Mouse (Mus musculus): ENCODE data around the gene 4930522H14Rik.
A peak's percentile ranks its signal among the peaks of the same experiment; 100 is the strongest.

Gene 4930522H14Rik

GRCm38 (mm10) chr4:109531111-109531510 lies at the start of gene 4930522H14Rik:
Gene 4930522H14Rik, minus strand, starts transcription at chr4:109531297.
- no peak for DNase-seq (ENCODE audit: low spot score in 2 of 2)

DNA sequence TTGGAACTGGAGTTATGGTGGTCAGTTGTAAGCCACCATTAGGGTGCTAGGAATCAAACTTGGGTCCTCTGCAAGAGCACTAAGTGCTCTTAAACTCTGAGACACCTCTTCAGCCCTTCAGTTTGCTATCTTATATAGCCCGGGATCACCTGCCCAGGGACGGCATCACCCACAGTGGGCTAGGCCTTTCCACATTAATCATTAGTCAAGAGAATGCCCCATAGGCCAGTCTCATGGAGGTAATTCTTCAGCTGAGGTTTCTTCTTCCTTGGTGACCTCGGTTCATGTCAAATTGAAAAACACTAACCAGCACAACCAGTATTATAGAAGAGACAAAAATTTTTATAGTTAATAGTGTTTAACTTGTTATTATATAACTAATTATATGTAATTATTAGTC lies 47.3 kb upstream of the 4930522H14Rik start:
- DNase-seq (ENCODE audit: low spot score in 2 of 2): no peak

- no peak for DNase-seq (ENCODE audit: low spot score in 2 of 2)
Observed at GRCm38 (mm10) chr4:109576933-109577332, 45.8 kb upstream of the 4930522H14Rik start.

GRCm38 (mm10) chr4:109574845-109575244 lies 43.7 kb upstream of the 4930522H14Rik start:
- DNase-seq (ENCODE audit: low spot score in 2 of 2): no peak

- no peak for DNase-seq (ENCODE audit: low spot score in 2 of 2)
Observed at GRCm38 (mm10) chr4:109574331-109574730, 43.2 kb upstream of the 4930522H14Rik start.

DNA sequence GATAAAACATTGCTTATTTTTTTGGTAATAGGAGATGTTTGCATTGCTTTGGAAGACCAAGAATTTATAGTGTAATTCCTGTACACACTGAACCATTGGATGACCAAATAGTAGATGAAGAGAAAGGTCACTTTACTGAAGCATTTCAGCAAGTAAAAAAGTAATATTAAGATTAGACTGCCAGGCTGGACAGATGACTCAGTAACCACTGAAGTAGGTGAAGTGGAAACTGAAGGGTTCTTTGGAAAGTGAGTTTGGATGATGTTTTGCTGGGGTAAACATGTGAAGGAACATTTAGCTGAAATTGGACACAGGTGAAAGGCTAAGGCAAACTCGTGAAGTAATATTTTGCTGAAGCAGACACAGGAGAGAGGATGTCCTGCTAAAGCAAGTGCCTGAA lies 41.5 kb upstream of the 4930522H14Rik start:
- no peak for DNase-seq (ENCODE audit: low spot score in 2 of 2)

DNA sequence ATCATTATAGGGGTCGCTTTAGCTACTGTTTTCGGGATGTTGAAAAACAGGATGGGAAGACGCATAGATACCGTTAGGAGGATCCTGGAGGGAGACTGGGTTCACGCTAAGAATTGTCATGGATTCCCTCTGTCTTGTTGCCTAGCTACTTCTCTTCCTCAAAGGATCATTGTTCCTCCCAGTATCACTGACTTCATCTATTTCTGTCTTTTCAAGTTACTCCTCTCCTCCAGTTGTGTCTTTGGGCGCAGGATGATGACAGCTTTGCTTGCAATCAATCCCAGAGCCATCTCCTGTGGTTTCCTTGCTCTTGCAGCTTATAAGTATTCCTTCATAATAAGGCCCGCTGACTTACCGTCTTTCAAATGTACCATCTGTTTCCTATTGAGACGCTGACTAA lies 38.3 kb upstream of the 4930522H14Rik start:
- no peak for DNase-seq (ENCODE audit: low spot score in 2 of 2)

DNA sequence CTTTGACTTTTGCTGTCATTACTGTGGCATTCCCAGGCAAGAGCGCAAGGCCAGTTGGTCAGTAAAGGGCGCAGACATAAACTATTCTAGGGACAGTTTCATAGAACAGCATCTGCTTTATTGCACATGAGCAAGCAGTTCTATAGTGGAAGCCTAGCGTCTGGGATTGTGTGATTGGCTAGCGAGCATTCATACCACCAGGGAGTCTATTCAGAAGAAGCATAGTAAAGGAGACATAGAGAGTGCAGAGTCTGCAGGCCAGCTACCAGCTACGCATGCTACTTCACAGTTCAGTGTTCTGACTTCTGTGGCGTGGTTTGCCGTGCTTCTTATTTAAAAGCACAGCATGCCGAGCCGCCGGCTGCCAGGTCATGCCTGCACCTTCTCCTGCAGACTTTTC lies 37.9 kb upstream of the 4930522H14Rik start:
- no peak for DNase-seq (ENCODE audit: low spot score in 2 of 2)

DNA sequence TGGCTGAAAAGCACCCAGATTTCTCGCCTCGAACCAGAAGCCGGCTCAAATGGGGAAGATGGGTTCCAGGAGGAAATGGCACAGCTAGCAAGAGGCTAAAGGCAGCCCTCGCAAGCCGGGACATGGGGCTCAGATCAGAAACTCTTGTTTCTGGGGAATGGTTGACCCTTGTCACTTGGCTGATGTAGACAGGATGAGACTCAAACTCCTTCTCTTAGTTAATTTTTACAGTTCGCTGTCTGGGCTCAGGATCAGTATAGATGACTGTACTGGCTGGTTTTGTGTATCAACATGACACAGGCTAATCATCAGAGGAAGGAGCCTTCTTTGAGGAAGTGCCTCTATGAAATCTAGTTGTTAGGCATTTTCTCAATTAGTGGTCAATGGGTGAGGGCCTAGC lies 33.6 kb upstream of the 4930522H14Rik start:
- DNase-seq (ENCODE audit: low spot score in 2 of 2): no peak

DNA sequence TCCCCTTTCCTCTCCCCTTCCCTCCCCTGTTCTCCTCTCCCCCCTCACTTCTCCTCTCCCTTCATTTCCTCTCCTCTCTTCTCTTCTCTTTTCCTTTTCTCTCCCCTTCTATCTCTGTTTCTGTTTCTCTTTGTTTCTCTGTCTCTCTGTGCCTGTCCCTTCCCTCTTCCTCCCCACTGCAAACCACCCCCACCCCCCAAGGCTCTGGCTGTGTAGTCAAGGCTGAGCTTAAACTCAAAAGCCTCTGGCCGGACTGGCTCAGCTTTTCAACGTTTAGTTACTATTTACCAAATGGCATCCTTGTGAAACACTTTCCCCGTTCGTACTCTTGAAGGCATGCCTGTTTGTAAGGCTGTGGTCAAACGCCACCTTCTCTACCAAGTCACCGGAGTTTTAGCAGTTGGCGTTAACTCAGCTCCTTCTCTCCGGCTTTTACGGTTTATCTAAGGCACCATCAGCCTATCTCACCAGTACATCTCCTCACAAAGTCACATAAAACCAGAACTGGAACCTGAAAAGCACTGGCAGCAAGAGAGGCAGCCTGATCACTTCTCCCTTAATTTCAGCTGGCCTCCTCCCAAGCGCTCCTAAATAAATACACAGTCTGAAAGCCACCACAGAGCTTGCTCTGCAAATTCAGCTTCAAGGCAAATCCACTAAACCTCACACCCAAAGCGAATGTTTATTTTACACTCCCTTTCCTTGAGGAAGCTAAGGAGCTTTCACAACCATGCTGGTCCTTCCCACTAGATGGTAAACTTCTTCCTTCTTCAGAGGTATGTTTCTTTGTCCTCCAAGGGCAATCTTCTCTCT lies 19.4 kb upstream of the 4930522H14Rik start:
- DNase-seq (ENCODE audit: low spot score in 2 of 2): no peak

GRCm38 (mm10) chr4:109547306-109547705 lies 16.2 kb upstream of the 4930522H14Rik start:
- DNase-seq (ENCODE audit: low spot score in 2 of 2): no peak

DNA sequence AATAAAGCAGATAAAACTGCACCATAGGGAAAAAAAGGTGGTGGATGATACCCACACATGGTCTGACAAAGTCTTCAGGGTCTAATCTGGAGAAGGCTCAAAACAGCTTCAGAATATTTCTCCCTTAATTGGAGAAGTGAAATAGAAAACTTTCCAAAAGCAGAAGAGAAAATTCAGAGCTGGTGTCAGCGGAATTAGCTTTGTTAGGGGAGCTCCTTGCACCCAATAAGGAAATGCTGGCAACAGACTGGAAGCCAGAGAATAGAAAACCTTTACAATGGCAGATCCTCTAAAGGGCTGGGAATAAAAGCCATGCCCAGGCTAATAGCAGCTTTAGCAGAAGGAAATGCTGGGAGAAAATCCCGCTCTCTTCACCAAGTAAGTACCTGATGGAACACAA lies 15.4 kb upstream of the 4930522H14Rik start:
- no peak for DNase-seq (ENCODE audit: low spot score in 2 of 2)

DNA sequence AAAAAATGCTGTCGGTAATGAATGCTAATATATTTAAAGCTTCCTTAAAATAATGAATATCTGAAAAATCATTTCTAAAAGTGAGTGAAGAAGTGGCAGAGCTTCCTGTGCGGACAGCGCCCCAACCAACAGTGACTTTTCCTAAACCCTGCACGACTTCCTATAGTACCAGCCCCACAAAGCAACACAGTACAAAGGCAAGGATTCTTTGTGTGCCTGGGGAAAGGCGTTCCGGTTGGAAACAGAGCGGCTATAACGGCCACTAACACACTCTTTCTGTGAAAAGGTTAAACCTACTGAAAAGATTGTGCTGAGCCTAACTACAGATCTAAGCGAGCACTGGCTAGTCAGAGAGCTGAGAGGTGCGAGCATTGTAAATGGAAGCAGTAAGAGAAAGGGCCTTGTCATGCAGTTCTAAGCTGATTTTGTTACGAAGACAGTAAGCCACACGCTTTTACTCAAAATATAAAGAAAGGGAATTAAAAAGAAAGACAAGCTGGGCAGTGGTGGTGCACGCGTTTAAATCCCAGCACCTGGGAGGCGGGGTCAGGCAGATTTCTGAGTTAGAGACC lies 766 bp downstream of the 4930522H14Rik start:
- DNase-seq (ENCODE audit: low spot score in 2 of 2): no peak

DNA sequence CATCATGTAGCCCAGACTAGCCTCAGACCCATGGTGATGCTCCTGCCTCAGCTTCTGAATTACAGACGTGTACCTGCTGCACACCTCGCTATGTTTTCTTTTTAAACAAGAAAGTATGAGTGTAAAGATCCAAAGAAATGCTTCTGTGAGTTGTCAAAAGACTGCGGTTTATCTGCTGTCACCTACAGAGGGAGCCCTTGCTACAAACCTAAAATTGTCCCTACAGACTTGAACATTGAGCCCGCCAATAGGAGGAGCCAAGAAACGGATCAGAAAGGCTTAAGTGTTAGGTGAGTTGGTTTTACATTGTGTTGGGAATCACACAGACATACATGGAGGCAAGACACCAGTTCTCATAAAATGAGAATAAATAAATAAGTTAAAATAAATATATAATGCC lies 26.2 kb downstream of the 4930522H14Rik start:
- DNase-seq (ENCODE audit: low spot score in 2 of 2): peak; percentile 4 to 26

GRCm38 (mm10) chr4:109498476-109498875 lies 32.6 kb downstream of the 4930522H14Rik start:
- no peak for DNase-seq (ENCODE audit: low spot score in 2 of 2)

DNA sequence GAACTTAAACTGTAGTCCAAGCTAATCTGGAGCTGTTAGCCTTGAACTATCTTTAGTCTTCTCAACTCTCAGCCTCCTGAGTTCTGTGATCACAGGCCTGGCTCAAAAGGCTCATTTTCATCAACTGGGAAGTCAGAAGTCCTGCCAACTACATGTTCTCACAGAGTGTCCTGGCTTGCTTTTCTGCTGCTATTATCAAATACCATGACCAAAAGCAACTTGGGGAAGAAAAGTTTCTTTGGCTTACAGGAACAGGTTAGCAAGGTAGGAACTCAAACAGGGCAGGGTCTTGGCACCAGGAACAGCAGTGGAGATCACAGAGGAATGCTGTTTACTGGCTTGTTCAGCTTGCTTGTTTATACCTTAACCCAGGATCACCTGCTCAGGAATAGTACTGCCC lies 37.5 kb downstream of the 4930522H14Rik start:
- no peak for DNase-seq (ENCODE audit: low spot score in 2 of 2)

DNA sequence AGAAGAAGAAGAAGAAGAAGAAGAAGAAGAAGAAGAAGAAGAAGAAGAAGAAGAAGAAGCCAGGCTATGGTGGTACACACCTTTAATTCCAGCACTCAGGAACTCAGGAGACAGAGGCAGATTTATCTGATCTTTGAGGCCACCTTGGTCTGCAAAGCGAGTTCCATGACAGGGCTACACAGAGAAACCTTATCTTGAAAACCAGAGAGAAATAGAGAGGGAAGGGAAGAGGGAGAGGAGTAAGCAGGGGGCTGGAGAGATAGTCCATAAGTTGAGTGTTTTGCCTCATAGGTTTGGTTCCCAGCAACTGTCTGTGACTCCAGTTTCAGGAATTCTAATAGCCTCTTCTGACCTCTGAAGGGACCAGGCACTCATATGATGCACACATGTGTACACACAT lies 42.3 kb downstream of the 4930522H14Rik start:
- DNase-seq (ENCODE audit: low spot score in 2 of 2): no peak

GRCm38 (mm10) chr4:109484621-109485020 lies 46.5 kb downstream of the 4930522H14Rik start, which contains the start of gene Rnf11:
Gene Rnf11, minus strand, starts transcription at chr4:109484728.
- no peak for DNase-seq (ENCODE audit: low spot score in 2 of 2)

DNA sequence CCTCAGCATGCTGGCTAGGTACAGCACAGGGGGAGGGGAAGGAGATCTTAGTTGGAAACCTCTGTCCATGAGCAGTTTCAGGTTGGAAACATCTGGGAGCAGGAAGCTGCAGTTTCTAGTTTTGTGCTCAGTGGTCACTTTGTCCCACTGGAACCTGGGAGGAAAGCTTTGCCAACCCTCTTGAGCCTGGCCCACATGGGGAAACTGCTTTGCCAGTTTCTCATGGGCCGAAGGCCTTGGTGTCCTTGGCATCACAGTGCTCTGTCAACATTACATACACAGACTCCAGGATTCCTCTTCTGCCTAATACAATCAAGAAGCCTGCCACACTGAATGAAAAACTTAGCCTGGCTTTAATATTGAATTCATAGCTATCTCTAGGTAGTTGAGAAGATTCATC lies 48.4 kb downstream of the 4930522H14Rik start:
- no peak for DNase-seq (ENCODE audit: low spot score in 2 of 2)

GRCm38 (mm10) chr4:109481424-109481823 lies 49.7 kb downstream of the 4930522H14Rik start:
- no peak for DNase-seq (ENCODE audit: low spot score in 2 of 2)

GRCm38 (mm10) chr4:109477454-109477853 lies 53.6 kb downstream of the 4930522H14Rik start:
- no peak for DNase-seq (ENCODE audit: low spot score in 2 of 2)

DNA sequence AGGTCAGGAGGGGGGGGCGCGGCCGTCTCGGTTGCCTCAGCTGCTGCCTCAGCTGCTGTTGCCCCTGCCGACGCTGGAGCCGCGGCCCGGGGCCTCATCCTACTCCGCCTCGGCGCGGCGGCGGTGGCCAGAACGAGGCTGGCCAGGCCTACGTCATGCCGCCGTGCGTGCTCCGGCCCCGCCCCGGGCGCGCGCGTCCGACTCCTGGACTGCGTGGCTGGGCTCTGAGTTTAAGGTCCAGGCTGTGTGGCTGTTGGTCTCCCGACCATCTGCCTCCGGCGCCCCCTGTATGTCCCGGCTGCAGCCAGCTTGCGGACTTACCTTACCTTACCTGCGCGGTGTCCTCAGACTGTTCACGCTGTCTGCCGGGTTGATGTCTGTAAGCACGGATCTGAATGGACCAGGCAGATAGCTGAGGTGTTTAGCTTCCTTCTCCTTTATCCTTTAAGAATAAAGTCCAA lies 54.5 kb downstream of the 4930522H14Rik start:
- DNase-seq (ENCODE audit: low spot score in 2 of 2): peak; percentile 80 to 82
